Mouse (Mus musculus) adrenal gland, postnatal 14 days (tissue): Measurements from ENCODE around the gene Fndc11. TPM values are rescaled to one million over a fixed set of nuclear protein-coding genes. Genes with fewer than 3 reads are reported as not detected.

ENCODE experiments used
- DNase-seq: peaks from one replicate; pipeline ENCODE4 v3.0.0; 2021; ENCODE audit warnings: mixed read lengths
- total RNA-seq: library from RNA; stranded (reverse); gene quantifications from 2 replicates; pipeline ENCODE4 v1.2.3, GENCODE M21; 2021

The Fndc11 gene
- total RNA-seq, 1 experiment from 2014 or later = not detected

DNA sequence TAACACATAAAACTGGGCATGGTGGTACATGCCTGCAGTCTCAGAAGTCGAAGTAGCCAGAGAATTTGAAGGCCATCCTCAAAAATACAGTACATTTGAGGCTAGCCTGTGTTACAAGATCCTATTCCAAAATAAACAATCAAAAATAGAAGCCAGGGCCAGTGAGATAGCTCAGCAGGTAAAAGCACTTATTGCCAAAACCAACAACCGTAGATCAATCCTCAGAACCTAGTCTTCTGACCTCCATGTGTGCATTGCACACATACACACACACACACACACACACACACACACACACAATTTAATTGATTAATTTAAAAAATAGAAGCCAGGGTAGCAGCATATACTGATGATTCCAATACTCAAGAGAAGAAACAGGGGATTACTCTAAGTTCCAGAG is 47.0 kb downstream of the Fndc11 start:
- DNase-seq = no peak

- no peak for DNase-seq
These were observed 52.3 kb downstream of the Fndc11 start for GRCm38 (mm10) chr2:181272092-181272491.

Other genes with a start within 250 kb of the Fndc11 start
- gene Col20a1, start 233.5 kb upstream of the Fndc11 start, total RNA-seq = 3.5 and 3.7 TPM in 2 replicates
- 5.6 and 9.6 TPM in 2 replicates for gene Chrna4, start 176.5 kb upstream of the Fndc11 start, total RNA-seq
- gene Kcnq2, start 84.7 kb upstream of the Fndc11 start, total RNA-seq = 6.0 and 6.8 TPM in 2 replicates
- gene Eef1a2, start 63.0 kb upstream of the Fndc11 start, total RNA-seq = 38.4 and 47.9 TPM in 2 replicates
- gene Ppdpf, start 32.8 kb upstream of the Fndc11 start, total RNA-seq = 95.5 and 98.6 TPM in 2 replicates
- gene Ptk6, start 17.2 kb upstream of the Fndc11 start, total RNA-seq = 0.11 TPM in 1 of 2 replicates, not detected in the other
- 0.56 and 0.60 TPM in 2 replicates for gene Srms, start 6.8 kb upstream of the Fndc11 start, total RNA-seq
- 19.2 and 23.9 TPM in 2 replicates for gene Helz2, start 22.0 kb downstream of the Fndc11 start, total RNA-seq
- 16.4 and 17.9 TPM in 2 replicates for gene Gmeb2, start 68.0 kb downstream of the Fndc11 start, total RNA-seq
- gene Stmn3, start 94.5 kb downstream of the Fndc11 start, total RNA-seq = 10.6 and 19.4 TPM in 2 replicates
- 37.6 and 38.6 TPM in 2 replicates for gene Rtel1, start 99.7 kb downstream of the Fndc11 start, total RNA-seq
- gene Zgpat, start 144.9 kb downstream of the Fndc11 start, total RNA-seq = 35.3 and 37.9 TPM in 2 replicates
- 36.4 and 49.3 TPM in 2 replicates for gene Arfrp1, start 145.4 kb downstream of the Fndc11 start, total RNA-seq
- gene Lime1, start 160.1 kb downstream of the Fndc11 start, total RNA-seq = 15.5 and 24.2 TPM in 2 replicates
- 17.8 and 20.0 TPM in 2 replicates for gene Zbtb46, start 239.4 kb downstream of the Fndc11 start, total RNA-seq